In genomic region chr5:146412743-146413430, GRCm38 (mm10) we compare ENCODE assay signal across 9 mouse cellular contexts. TPM values are rescaled to one million over a fixed set of nuclear protein-coding genes. Genes with fewer than 3 reads are reported as not detected.
A peak's percentile ranks its signal among the peaks of the same experiment; 100 is the strongest.
DNase-seq lines count a peak whose midpoint lies in the region.
"Had no signal": no experiment of that assay in that cellular context is flagged by ENCODE, and none has a peak within 500 bp of the region (broad histone marks: within the 10 kb centered on the region; RNA-seq: fewer than 3 reads in every experiment).

No protein-coding gene starts in this region.

- no peaks in the 10 kb centered on the region for H3K36me3 ChIP-seq in forebrain, embryonic 10.5 days (replicated peaks)
- no peaks in the 10 kb centered on the region for H3K36me3 ChIP-seq in midbrain, embryonic 10.5 days

- no peak overlapping the region for H3K4me3 ChIP-seq in forebrain, embryonic 10.5 days
- H3K4me3 ChIP-seq in midbrain, embryonic 10.5 days: no peak overlapping the region

- H3K4me1 ChIP-seq in forebrain, embryonic 10.5 days: peaks cover 35% of the 10 kb centered on the region
- H3K4me1 ChIP-seq in midbrain, embryonic 10.5 days: peaks cover 53% of the 10 kb centered on the region

- peak overlapping the region; percentile 53; the same call in 1 of the 2 replicates for H3K27ac ChIP-seq in forebrain, embryonic 10.5 days
- peak overlapping the region; percentile 52 for H3K27ac ChIP-seq in midbrain, embryonic 10.5 days (replicated peaks)

- 79% methylated on average over 15 of the region's 15 CpGs for WGBS in forebrain, embryonic 10.5 days
- WGBS in midbrain, embryonic 10.5 days: 70% methylated on average over 15 of the region's 15 CpGs

- H3K9me3 ChIP-seq in forebrain, embryonic 10.5 days: no peaks in the 10 kb centered on the region
- no peaks in the 10 kb centered on the region for H3K9me3 ChIP-seq in midbrain, embryonic 10.5 days (replicated peaks)

- peak; percentile 69 to 70 for DNase-seq in cerebellum, postnatal 10 days
- DNase-seq in cerebellum, postnatal 4 days (ENCODE audit: low spot score in 2 of 2): no peak
- no peak for DNase-seq in forebrain, embryonic 10.5 days (ENCODE audit: extremely low spot score, low spot score)
- peak; percentile 53 for DNase-seq in kidney, postnatal 14 days
- no peak for DNase-seq in midbrain, embryonic 10.5 days (ENCODE audit: low spot score)
- no peak for DNase-seq in MN1 (ENCODE audit: low spot score)
- DNase-seq in embryo, embryonic 11 days: no peak
- no peak for DNase-seq in heart, adult 8-10 months (ENCODE audit: low spot score)

- no peaks in the 10 kb centered on the region for H3K27me3 ChIP-seq in forebrain, embryonic 10.5 days (ENCODE audit: poor library complexity, severe bottlenecking)
- H3K27me3 ChIP-seq in midbrain, embryonic 10.5 days (ENCODE audit: low read depth, poor library complexity, severe bottlenecking): no peaks in the 10 kb centered on the region

RNA-seq across cellular contexts. Expression of gene Wasf3, which starts 28.1 kb away (rescaled TPM):
- 7.2 and 7.3 TPM in 2 replicates for polyA plus RNA-seq in forebrain, embryonic 10.5 days (2016; fragmentation: Nextera tagmentation; extraction: Ambion mirVana)
- polyA plus RNA-seq in midbrain, embryonic 10.5 days (2016; fragmentation: Nextera tagmentation; extraction: Ambion mirVana): 10.9 and 11.7 TPM in 2 replicates
- total RNA-seq in heart, adult 8-10 months (2022): under 1 TPM; 0.25 to 0.57 (median 0.54) TPM
- polyA plus RNA-seq: C2C12 had no signal

Comparison
In these comparisons a context has a peak if more than half of its experiments do, and no peak if none do; other contexts are left out.
1. DNase-seq: peak in cerebellum, postnatal 10 days (2 of 2) and kidney, postnatal 14 days (single experiment); none in cerebellum, postnatal 4 days (0 of 2), forebrain, embryonic 10.5 days (single experiment), midbrain, embryonic 10.5 days (single experiment), MN1 (single experiment), embryo, embryonic 11 days (single experiment) and heart, adult 8-10 months (single experiment).